Mouse (Mus musculus) embryo, embryonic 11 days (tissue): ENCODE results near the gene Ttc7.

ENCODE experiments used
- DNase-seq: peaks from one replicate; pipeline ENCODE4 v3.0.0-alpha.2; 2015

Ttc7 gene

DNA sequence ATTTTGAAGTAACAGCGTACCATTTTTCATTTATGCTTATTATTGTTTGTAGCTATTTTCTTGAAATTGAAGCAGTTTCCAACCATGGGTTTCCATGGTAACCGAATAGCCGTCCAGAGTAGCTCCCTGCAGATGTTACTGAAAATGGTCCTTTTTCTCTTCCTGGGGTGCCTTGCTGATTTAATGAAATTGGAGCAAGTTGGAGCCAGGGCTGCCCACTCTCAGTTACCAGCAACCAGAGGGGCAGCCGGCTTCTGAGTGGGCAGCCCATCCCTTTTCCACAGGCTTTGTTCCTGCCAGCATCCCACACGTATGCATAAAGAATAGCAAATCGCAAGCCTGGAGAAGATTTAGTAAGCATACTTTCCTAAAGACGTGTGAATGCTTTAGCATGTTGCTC lies 89.5 kb downstream of the Ttc7 start:
- no peak for DNase-seq

DNA sequence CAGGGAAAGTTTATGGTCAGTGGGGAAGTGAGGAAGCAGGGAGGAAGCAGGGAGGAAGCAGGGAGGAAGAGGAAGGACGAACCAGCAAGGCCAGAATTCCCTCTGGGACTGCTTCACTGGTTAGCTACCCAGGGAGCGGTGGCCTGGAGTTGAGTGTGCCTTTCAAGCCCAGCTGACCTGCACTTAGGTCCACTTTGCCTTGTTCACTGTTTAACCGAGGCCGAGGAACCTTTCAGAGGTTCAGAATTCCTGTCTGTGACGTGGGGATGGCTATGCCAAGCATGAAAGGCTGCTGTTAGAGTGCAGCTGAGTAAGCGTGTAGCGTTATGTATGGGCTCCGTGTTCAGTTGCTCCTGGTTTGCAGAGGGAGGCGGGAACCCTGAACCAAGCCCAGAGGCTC lies 90.6 kb downstream of the Ttc7 start:
- DNase-seq, result no peak

DNA sequence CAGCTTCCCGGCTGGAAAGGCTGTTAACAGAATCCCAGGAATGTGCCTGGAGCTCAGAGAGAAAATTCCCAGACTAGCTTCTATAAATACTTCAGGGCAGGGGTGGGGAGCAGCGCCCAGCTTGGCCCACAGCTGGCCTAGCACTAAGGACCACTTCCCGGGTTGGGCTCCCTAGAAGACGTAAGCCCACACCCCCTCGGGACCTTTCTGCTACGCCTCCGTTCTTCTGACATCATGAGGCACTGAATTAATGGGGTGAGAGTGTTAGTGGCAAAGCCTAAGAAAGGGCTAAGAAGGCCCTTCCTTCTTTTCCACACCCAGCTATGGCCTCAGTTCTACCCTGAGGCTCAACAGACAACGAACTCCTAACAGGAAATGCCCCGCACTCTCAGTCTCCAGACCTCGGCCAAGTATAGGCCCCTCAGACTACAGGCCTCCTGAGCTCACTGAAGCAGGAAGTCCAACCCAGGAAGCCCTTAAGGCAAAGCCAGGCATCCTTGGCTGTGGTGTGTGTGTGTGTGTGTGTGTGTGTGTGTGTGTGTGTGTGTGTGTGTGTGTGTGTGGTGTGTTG lies 93.3 kb downstream of the Ttc7 start:
- DNase-seq, result peak; percentile 62

DNA sequence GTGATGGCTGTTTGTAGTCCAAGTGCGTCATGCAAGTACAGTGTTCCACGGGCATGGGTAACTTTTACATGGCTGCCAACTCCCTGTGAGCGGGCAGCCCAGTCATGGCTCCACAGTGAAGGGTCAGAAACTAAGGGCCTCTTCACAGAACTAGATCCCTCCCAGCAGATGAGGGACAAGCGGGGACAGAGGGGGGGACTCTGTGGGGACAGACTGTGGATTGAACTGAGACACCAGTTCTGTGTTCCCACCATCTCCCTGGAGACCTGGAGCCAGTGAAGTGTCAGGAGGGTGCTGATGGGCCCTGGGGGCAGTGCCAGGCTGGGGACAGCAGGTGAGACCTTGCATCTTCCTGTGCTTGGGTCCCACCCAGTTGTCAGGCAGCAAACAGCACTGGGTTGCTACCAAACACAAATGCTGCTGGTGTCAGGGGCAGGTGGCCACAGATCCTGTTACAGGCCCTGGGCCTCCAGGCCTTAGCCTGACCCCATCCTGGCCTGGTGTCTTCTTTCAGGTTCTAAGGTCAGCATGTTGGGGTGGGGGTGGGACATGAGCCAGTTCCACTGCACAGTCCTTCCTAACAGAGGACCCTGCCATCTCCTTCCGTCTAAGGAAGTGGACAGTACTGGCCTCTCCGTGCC lies 94.3 kb downstream of the Ttc7 start:
- no peak for DNase-seq

DNA sequence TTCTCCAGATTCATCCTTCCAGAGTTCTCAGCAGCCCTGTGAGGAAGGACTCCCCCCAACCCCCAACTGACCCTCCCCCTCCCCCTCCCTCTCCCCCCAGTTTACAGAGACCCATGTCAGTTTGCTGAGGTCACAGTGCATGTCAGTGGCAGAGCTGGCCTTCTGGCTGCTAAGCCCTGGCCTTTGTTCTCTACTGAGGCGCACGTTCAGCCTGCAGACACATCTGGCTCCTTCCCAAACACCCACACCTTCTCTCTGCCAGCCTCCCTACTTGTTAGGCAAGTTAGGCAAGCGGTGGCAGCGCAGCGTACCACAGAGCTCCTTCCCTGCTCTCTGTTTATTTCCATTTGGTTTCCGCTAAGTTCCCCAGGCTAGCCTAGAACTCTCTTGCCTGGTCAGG lies 94.8 kb downstream of the Ttc7 start:
- no peak for DNase-seq

DNA sequence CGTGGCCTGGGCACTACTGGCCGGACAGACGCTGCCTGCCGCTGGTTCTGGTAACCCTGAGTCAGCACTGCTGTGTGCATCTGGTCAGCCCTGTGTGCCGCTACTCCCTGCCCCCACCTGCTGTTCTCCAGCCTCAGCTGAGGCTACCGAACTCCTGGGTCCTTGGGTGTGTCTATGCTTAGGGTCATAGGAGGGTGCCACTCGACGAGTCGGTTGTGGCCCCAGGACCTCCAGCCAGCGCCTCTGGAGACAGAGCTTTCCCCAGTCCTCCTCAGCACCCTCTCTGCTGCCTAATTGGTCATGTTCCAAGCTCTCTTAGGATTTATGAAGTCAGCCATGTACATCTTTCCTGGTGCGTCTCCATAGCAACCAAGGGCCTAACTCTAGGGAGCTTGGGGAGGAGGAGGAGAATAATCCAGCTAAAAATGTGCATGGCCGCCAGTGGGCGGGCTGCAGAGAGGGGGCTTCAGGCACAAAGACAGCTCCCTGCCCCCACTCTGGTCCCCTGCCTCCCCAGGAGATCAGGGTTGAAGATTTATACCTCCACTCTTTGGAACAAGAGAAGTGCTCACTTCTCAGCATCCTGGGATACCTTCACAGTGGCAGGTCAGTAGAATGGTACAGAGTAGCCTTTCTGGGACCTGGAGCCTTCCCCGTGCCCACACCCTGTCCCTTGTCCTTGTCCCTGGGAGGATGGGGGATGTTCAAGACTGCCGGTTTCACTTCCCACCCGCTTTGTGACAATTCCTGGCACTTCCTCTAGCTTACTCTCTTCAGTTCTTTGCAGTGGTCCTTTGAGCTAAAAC lies 95.9 kb downstream of the Ttc7 start:
- peak; percentile 77 for DNase-seq

DNA sequence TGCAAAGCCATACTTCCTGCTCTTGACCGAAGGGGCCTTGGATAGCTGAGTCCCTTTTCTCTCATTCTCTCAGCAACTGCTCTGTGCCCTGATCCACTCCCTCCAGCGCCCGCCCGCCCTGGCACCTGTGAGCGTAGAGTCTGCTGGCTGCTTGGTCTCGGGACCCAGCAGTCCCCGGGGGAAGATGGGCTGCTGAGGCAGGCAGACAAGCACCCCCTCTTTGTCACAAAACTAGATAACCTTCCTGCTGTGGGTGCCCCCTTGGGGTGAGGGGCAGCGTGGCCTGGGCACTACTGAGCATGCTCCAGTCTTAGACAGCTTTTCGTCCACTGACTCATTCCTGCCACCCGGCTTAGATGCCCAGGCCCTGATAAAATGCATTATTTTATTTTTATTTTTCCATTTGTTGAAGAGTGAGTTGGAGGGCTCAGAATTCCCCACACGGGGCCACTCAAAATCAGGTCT lies 96.5 kb downstream of the Ttc7 start:
- DNase-seq, result no peak

DNA sequence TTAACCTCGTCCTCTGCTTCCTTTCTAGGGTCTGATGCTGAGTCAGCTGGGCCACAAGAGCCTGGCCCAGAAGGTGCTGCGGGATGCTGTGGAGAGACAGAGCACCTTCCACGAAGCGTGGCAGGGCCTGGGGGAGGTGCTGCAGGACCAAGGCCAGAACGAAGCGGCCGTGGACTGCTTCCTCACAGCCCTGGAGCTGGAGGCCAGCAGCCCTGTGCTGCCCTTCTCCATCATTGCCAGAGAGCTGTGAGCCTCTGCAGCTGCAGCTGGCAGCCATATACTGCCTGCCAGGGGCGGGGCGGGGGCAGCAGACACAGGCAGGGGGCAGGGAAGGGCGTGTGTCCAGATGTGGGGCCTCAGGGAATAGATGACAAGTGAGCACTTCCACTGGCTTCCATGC lies 97.1 kb downstream of the Ttc7 start:
- DNase-seq, result no peak

DNA sequence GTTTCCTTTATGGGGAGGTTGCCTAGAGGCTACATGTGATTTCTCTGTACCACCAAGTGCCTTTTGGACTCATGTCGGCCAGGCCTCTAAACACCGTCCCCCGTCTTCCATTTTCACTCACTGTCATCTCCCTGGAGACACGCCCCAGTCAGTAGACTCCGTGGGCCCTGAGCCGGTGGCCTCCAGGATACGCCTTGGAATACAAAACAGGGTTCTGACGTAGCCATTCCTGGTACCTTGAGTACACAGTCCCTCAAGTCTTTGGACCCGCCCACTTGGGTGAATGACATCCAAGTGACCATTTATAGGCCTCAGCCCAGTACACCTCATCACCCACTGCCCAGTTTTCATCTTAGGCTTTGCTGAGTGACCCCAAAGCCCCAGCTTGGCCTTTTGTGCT lies 98.0 kb downstream of the Ttc7 start:
- no peak for DNase-seq

DNA sequence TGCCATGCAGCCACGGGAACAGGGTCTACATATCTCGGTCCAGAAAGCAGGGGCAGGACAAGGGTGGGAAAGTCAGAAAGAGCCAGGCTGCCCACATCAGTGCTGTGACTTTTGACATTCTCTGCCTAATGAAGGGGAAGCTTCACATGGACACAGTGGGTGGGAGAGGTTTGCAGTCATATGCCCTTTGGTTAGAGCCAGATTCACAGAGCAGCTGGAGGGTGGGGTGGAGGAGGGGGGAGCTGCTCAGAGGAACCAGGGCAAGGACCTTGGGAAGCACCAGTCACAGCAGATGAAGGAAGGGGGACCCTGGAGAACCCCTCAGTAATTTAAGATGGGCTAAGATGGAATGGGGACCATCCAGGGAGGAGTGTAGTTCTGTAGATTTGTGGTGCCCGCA lies 103.1 kb downstream of the Ttc7 start:
- DNase-seq, result no peak

DNA sequence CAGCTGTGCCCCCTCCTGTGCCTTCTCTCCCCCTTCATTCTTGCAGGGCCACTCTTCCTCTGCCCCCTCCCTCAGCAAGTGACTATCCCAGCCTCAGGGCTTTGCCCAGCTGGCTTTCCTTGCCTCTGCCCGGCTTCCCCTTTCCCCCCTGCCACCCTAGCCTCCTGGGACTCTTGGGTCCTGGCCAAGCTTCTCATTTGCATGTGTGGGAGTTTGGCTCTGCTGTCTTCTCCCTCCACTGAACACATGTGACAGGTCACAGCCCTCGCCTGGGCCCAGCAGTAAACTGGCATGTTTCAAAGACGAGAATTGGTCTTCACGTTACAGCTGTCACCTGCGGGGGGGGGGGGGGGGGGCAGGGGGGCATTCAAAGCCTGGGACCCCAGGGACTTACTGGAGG lies 104.4 kb downstream of the Ttc7 start:
- DNase-seq, result no peak

DNA sequence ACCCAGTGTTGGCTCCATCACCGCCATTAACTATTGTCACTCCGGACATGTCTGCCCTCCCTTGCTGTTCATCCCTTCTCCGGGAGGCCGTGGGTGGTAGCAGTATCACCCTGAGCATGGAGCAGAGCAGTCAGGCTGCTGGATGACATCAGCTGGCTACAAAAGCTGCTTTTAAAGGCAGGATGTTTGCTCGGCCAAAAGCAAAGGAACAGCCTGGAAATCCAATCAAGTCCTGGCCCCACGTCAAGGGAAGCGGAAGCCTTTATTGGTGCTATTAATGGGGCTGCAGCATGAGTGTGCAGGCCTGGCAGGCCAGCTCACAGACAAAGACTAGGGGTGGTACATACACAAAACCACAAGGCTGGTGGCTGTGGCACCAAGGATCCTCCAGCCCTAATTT lies 108.6 kb downstream of the Ttc7 start:
- DNase-seq, result no peak

DNA sequence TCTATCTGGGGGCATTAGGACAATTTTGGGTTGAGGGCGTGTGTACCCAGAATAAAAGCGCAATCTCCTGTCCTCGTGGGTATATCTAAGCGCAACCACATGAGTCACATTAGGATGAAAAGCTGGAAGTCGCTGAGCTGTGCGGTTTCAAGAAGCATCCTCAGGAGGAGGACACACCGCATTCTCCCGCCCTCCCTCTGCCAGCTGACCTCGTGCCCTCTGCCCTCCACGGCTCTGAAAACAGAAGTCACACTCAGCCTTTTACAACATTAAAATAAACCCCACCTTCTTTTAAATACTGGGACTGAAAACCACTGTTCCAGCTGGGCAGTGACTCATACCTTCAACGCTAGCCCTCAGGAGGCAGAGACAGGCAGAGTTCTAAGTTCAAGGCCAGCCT lies 114.4 kb downstream of the Ttc7 start:
- DNase-seq, result no peak

DNA sequence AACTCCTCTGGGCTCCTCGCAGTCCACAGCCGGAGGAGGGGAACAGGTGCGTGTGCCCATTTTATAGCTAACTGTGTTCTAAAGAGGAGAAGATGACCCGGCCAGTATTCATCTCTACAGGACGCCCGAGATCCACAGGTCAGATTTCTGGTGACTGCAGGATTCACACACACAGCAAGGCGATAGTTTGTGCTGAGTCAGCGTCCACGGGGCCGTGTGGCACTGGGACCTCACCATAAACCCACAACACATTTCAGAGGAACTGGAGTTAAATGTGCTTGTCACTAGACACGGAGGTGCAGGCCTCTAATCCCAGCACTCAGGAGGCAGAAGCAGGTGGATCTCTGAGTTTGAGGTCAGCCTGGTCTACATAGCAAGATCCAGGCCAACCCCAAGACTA lies 119.8 kb downstream of the Ttc7 start:
- no peak for DNase-seq

DNA sequence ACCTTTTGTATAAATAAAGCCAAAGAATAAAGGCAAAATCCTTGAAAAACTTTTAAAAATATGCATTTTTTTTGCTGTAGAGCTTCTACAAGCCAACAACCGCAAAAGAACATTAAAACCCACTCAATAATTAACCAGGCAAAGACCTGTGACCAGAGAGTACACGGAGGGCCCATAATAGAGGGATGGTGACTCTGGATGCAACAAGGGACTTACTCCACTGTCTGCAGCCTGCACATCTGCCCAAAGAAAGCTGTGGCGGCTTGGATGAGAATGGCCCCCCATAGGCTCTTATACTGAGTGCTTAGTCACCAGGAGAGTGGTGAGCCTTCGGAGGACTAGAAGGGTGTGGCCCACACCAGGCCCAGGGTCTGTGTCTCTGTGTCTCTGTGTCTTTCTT lies 120.8 kb downstream of the Ttc7 start:
- no peak for DNase-seq

DNA sequence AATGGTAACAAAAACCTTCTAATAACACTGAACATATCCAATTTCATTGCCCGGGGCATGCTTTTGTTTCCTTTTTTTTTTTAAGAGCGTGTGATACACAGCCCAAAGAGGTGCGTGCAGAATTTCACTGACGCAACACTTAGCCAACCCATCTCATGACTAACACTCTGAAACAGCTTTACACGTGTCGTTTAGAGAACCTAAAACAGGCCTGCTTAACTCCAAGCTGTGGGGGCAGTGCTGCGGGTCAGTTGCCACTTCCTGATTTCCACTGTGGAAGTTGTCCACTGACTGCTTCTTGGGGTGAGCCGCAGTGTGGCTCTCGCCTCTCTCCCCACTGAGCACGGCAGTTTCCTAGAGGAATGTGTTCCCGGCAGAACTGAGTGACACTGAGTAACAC lies 122.9 kb downstream of the Ttc7 start:
- no peak for DNase-seq

DNA sequence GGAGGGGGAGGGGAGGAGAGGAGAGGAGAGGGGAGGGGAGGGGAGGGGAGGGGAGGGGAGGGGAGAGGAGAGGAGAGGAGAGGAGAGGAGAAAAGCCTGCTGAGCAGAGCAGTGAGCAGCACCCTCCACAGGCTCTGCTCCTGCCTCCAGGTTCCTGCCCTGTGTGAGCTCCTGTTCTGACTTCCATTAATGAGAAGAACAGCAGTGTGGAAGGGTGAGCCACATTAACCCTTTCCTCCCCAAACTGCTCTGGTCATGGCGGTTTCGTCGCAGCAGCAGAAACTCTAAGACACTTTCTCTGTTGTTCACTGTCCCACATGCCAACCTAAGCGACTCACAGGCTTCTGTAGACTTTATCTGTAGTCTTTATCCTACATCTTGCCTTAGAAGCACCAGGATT lies 124.0 kb downstream of the Ttc7 start:
- no peak for DNase-seq

DNA sequence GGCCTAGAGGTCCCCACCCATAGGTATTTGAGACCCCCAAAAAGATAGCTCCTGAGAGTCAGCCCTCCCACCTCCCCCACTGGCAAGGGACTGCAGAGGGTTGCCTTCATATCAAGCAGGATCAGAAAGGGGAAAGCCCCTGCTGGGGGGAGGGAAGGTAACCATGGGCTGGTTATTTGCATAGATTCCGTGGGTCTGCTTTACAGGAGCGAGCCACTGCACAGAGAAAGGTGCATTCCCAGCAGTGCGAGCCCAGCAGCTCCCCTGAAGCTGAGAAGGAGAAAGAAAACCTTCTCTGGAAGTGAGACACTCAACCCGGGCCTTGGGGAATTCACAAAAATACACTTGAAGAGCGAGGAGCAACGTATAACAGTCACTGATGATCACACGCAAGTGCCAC lies 135.4 kb downstream of the Ttc7 start:
- no peak for DNase-seq

DNA sequence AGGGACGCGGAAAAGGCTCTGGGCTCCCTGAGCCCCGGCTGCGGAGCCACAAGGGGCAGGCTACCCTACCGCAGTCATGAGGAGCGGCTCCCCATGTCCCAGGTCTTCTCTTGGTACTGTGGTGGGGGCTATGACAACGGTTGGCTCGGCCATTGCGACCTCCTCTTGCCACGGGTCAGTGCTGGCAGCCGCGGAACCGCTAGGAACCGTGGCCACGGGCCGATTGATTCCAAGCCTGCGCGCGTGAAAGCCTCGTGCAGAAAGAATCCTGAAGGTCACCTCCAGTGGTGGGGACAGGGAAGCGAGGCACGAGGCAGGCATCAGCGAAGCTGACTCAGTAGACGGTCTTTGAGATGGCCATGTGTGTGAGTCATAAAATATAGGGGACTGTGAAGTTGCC lies 144.8 kb downstream of the Ttc7 start, which contains the start of gene Stpg4:
Stpg4 (minus strand) TSS at position 231 of the 400 bp plus-strand sequence.
- DNase-seq, result no peak

DNA sequence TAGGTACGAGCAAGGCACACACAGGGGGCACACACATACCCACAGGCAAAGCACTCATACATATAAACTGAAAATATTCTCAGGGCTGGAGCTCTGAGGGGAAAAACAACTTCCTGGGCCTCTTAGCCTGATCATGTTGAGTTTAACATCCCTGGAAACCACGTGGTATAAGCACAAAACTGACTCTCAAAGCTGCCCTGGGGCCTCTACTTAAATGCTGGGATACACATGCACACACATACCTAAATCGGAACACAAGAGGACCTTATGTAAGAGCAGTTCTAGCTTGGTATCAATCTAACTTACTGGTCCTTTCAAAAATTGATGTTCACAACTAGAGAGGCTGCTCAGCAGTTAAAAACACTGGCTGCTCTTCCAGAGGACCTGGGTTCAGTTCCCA lies 146.7 kb downstream of the Ttc7 start:
- no peak for DNase-seq
